Mouse (Mus musculus) kidney, postnatal 4 days (tissue): ENCODE measurements at regions not wholly inside any gene's neighbourhood (a gene's known extent, or its start where the extent isn't known, plus 50 kb on each side); places are given as distances from the start of the nearest gene placed in this dataset.
"Not testable (repeated sequence)": the region's sequence is repeated elsewhere in the genome, so short reads cannot be mapped to it uniquely, and the experiment has no call there.

Experiments used
- DNase-seq, 2 experiments: peaks; one replicate each; pipeline ENCODE4 v3.0.0; 2021; ENCODE audit warnings: mixed read lengths in 2 of 2

GRCm38 (mm10) chr17:35758769-35759168 is 54.3 kb upstream of the Ddr1 start:
- DNase-seq: no peak

- DNase-seq: no peak
Observed at GRCm38 (mm10) chr17:35759740-35760139, 55.3 kb upstream of the Ddr1 start.

GRCm38 (mm10) chr17:35762614-35763013 is 58.2 kb upstream of the Ddr1 start:
- DNase-seq: no peak

DNA sequence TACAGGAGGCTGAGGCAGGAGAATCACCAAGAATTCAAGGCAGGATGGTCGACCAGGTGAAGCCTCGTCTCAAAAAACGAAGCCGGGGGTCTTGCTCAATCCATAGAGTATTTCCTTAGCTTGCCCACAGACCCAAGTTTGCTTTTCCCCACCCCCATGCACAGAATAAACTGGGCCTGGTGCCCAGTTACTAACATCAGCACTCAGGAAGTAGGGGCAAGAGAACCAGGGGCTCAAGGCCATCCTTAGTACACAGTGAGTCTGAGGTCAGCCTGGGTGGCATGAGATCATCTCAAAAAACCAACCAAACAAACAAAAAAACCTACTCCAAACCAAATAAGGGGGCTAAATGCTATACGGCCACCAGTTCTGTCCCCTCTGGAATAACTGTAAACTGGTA is 58.4 kb upstream of the Ier3 start:
- no peak for DNase-seq

- DNase-seq: peak; percentile 65 to 78
Observed at GRCm38 (mm10) chr17:35763866-35764265, 57.6 kb upstream of the Ier3 start.

- no peak for DNase-seq
Observed at GRCm38 (mm10) chr17:35766406-35766805, 55.1 kb upstream of the Ier3 start.

DNA sequence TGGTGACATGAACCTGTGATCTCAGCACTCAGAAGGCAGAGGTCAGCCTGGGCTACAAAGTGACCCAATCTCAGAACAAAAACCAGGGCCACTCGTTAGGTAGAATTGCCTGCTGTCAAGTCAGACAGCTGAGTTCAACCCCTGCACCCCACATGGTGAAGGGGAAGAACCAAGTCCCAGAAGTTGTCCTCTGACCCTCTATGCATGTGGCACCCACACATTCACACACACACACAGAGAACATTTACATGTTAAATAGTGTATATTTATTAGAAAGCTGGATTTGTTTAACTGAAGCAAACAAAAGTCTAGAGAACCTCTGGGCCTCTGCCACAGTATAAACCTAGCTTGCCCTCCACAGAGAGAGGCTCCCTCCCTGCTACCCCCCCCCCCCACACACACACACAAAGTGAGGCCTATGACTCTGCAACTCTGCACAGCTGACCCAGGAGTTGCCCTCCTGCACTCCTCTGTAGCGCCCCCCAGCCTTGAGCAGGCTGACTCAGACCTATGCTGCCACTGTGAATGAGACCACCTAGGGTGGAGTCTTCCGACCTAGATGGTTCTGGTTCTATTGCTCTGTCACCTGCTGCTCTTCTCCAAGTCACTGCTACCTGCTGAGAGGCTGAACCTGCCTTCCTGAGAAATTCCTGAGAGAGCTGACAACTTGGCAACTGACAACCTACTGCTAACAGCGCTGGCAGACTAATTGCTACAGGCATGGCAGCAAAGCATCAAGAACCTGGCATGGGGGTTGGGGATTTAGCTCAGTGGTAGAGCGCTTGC is 52.1 kb upstream of the Ier3 start:
- no peak for DNase-seq

DNA sequence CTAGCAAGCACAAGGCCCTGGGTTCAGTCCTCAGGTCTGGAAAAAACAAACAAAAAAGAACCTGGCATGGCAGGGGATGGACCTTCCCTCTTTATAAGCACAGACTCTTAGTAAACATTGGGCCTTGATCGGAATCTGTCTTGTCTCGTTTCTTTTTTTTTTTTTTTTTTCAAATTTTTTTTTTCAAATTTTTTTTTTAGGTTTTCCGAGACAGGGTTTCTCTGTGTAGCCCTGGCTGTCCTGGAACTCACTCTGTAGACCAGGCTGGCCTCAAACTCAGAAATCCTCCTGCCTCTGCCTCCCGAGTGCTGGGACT is 51.6 kb upstream of the Ier3 start:
- not testable (repeated sequence) for DNase-seq

DNA sequence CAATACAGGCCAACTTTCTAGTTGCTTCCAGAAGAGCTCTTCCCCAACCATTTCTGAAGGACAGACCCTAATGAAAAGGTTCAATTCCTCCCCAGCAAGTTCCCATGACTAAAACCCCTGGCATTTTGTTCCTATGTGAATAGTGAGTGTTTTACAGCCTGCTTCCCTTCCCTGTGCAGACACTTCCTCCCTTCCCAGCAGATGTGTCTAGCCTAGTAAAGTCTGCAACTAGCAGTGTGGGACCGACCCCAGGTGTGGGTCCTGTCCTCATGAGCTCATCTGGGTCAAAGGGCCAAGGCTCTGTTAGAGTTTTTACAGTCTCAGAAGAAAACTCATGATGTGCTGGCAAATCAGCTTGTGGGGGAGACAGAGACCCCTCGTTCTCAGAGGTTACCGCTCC is 50.9 kb upstream of the Ier3 start:
- no peak for DNase-seq

- no peak for DNase-seq
Observed at GRCm38 (mm10) chr17:35771656-35772405, 49.7 kb upstream of the Ier3 start.
